Mouse (Mus musculus) cerebellum, adult (tissue): ENCODE results near the gene Rbm4b.
"Not testable (repeated sequence)": the region's sequence is repeated elsewhere in the genome, so short reads cannot be mapped to it uniquely, and the experiment has no call there.

ENCODE experiments used
- ATAC-seq: cut with Nextera tagmentation; 2 replicates; pipeline ENCODE4 v1.9.2; 2017; ENCODE audit warnings: mild to moderate bottlenecking, moderate library complexity, mixed read lengths; ENCODE audit not compliant: insufficient number of reproducible peaks, low FRiP score, low TSS enrichment

The Rbm4b gene

GRCm38 (mm10) chr19:4799083-4799482 is 42.8 kb downstream of the Rbm4b start:
- no peak for ATAC-seq

DNA sequence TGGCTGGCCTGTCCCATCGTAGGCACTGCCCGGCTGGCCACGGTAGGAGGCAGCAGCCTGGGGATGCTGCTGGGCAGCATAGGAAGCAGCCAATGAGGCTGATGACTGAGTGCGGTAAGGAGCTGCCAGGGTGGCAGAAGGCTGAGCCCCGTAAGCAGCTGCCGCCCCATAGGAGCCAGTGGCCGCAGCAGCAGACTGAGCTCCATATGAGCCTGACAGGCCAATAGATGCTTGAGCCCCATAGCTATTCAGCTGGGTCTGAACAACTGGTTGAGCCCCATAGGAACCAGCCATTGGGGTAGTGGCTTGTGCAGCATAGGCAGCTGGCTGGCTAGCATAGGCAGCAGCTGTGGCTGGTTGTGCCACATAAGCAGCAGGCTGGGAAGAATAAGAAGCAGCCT is 46.4 kb downstream of the Rbm4b start:
- peak; percentile 31; the same call in 1 of the 2 replicates for ATAC-seq

GRCm38 (mm10) chr19:4803283-4803682 is 47.0 kb downstream of the Rbm4b start:
- no peak for ATAC-seq

DNA sequence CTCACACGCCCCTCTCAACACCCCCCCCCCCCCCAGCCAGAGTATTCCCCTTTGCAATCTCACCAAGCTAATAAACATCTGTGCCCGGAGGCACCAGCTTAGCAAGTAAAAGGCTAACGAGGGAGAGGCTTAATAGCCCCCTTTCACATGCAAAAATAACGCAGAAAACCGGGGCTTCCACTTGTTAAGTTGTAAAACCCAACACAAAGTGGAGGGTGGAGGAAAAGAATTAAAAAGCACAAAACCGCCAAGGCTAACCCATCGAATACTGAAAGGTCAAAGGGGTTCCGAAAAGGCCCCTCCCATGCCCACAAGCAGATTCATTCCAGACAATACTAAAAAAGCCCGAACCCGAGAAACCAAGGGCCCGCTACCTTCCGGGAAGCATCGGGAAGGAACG is 54.0 kb downstream of the Rbm4b start:
- no peak for ATAC-seq

GRCm38 (mm10) chr19:4810746-4811062 is 54.4 kb downstream of the Rbm4b start:
- ATAC-seq = no peak; the same call in 1 of the 2 replicates

- ATAC-seq = peak; percentile 98
Measured at GRCm38 (mm10) chr19:4811063-4811908, 55.0 kb downstream of the Rbm4b start, which contains the start of the genes Gm21992 and Rbm14. Gene Gm21992, minus strand, starts transcription at chr19:4811612. Gene Rbm14, minus strand, starts transcription at chr19:4811634.

DNA sequence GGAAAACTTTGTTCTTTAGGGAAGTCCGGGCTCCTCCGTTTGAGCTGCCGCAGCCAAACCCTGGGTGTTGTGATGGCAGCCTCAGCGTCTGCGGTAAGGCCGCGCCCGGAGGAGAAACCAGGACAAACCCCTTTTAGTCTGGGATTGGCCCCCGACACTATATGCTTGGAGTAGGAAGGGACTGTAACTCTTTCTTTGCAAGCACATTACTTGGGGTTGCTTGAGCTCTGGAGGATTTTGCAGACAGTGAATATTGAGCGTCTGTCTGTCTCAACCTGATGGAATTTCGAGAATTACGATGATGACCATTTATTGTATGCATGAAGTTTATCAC is 55.6 kb downstream of the Rbm4b start:
- 0 out of 2 replicates have a peak, but pooled peaks have one; percentile 18 for ATAC-seq

DNA sequence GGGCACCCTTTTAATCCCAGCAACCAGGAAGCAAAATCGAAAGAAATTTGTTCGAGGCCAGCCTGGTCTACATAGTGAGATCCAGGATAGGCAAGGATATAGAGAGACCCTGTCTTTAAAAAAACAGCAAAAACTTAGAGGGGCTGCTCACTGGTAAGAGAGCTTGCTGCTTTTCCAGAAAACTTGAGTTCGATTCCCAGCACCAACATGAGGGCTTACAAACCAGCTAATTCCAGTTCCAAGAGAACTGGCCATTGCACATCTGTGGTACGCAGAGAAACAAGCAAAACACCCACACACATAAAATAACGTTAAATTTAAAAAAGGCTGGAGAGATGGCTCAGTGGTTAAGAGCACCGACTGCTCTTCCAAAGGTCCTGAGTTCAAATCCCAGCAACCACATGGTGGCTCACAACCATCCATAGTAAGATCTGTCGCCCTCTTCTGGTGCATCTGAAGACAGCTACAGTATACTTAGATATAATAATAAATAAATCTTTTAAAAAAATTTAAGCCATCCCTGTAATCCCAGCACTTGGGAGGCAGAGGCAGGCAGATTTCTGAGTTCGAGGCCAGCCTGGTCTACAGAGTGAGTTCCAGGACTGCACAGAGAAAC is 56.1 kb downstream of the Rbm4b start:
- not testable (repeated sequence) for ATAC-seq

DNA sequence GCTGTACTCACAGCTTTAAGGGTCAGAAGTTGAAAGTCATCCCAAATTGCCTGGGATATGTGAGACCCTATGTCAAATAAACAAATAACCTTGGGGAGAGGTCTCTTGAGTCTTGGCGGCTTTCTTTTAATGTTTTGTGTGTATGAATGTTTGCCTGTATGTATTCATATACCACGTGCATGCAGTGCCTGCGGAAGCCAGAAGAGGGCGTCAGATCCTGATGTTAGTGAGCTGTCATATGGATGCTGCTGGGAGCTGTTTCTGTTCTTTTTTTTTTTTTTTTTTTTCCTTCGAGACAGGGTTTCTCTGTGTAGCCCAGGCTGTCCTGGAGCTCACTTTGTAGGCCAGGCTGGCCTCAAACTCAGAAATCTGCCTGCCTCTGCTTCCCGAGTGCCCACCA is 56.7 kb downstream of the Rbm4b start:
- no peak for ATAC-seq
